Mouse (Mus musculus): ENCODE results near the gene P3h4.

- no peak for TF ChIP-seq EP300 (IDR thresholded peaks at IDR 0.05; ENCODE audit: insufficient read depth, low read depth, low read length)
- no peak for TF ChIP-seq CTCF (IDR thresholded peaks at IDR 0.05; ENCODE audit: low read depth, low read length)
- TF ChIP-seq POLR2A (IDR thresholded peaks at IDR 0.05; ENCODE audit: insufficient read depth, low read length): no peak
Measured at GRCm38 (mm10) chr11:100387111-100387510, 27.5 kb downstream of the P3h4 start.
